Mouse (Mus musculus) ovary, adult 18-20 months (tissue): ENCODE data around the gene Dusp11.
"Not testable (repeated sequence)": the region's sequence is repeated elsewhere in the genome, so short reads cannot be mapped to it uniquely, and the experiment has no call there.

Experiments used
- DNase-seq: peaks from one replicate; pipeline ENCODE4 v3.0.0; 2022; ENCODE audit warnings: low spot score, mixed read lengths

Dusp11 gene

DNA sequence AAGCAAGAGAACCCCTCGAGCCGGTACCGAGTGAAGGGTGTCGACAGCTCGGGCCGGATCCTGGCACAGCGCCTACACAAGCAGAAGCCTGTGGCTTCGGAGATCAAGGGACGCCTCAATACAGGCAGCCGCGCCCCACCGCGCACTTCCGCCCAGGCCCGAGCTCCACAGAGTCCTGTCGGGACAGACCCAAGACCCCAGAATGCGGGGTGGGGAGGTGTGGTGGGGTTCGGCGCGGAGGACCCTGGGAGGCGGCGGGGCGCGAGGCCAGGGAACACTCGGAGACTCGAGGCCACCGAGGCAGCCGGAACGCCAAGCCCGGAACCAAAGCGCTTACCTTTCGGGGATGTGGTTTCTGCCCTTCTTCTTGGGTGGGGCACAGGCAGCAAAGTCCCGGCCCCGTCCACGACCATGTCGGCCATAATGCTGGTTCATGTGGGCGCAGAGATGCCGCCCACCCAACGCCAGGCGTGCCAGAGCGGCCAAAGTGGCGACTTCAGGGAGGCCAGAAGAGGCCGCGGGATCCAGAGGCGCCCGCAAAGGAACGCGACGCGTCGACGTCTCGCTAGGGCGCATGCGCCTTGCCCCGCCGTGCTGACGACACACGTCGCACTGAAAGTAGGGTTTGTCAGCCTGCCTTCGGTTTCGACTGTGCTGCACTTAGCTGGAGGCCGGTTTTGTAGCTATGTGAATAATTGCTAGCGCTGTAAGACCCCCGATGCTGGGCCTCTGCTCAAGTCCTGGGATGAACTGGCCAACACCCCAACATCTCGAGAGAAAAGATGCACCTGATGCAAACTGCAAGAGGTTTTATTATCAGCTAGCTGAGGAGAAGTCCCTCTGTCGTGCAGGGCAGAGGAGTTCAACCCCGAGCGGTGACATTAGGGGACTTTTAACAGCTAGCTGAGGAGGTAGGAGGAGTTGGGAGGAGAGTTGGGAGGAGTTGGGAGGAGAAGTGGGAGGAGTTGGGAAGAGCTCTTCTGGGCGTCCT, at the start of gene Dusp11:
TSS of gene Dusp11 (minus strand) at position 567 of the 991 bp plus-strand sequence.
- DNase-seq, result peak; percentile 86

DNA sequence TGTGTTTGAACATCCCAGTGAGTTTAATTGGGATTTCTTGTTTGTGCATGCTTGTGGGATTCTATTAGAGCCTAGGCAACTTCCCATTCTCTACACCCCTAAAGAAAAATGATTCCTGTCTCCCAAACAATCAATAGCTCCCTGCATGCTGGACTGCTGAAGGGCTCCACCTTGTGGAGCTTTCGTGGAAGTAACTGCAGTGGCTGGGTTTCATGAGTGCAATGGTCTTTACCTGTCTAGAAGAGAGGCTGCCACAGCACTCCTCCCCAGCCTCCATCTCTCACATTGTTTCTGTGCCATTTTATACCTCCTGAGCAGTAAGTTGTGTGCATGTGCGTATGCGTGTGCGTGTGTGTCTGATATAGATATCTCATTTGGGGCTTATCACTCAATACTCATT, 48.5 kb upstream of the Dusp11 start:
- DNase-seq, result no peak

DNA sequence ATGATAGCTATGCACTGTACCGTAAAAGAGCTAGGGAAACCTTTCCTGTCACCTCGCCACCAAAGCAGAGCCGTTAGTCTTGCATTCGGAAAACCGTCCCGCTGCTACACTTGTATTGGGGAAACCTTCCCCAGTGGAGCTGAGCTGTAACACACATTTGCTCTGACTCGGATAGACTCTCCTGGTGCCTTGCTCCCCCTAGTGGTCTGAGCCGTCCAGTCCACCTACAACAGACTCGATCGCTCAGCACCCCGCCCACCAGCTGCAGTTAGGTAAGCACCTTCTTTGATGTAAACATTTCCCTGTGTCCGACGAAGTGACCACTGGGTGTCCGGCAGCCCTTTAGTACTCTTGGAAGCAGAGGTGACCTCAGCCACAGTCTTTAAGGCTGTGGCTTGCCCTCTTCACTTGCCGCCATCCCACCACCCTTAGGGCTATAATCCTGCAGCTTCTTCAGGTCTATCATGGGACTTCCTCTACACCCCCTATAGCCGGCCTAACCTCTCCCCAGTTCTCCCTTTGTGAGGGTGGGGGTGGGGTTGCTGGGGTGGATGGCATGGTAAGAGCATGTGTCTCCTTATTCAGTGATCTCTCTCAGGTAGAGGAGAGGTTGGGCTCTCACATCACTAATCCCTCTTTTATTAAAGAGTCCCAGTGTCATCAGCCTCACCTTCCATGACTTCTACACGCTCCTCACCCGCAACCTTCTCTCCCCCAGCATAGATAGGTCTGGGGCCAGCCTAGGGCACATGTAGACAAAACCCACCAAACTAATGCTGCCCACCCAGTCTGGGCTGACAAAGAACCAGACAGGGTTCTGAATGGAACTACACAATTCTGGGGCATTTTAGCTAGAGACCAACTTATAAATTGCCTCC, 43.0 kb upstream of the Dusp11 start:
- DNase-seq, result peak; percentile 32

DNA sequence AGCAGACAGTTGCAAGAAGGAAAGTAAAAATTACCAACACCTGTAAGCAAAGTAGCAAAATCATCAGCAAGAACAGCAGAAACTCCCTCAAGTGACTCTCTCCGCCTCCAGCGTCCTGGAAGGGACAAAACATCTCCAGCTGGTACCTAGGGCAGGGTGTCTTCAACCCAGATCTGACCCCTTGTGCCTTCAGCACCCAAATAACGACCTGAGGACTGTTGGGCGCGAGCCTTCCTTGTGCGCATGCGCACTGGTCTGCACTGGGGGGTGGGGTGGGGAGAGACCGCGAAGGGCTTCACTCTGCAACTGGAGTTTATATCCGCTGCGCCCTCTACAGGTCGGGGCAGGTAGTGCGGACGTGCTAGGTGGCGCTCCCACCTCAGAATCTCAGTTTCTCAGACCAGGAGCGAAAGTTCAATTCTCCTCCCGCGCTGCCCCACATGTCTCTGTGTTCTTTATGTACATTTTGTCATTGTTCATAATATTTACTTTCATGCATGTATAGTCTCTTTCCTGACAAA, 42.0 kb upstream of the Dusp11 start:
- no peak for DNase-seq

DNA sequence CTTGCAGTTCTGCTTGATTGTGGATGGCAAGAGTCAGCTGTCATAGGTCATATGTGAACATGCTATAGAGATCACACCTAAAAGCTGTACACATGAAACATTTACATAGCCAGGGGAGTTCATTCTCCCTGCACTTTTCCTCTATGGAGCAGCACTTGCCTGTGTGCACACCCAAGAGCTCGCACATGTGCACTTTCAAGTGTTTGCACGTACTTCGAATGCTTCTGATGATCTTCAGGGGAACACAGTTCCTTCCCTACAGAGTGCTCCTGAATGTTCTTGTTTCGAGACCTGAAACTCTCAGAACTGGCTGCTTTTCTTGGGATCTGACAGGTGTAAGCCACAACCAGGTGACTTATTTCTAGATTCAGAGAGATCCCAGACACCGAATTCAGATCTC, 29.3 kb upstream of the Dusp11 start:
- not testable (repeated sequence) for DNase-seq

DNA sequence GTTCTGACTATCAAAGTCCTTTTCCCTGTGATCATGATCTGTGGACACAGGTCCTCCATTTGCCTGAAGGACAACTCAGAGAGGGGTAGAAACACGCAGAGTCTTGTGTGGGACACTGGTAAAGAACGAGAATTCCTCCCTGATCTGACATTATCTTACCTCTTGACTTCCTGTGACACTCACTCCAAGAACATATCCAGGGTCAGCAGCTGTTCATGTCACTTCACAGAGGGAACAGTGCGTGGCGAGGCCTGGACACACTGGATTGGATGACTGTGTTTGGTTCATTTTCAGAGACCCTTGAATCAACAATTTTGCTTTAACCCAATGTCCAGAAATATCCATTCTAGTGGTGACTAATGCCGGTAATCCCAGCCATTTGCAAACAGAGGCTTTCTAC, 28.1 kb upstream of the Dusp11 start:
- not testable (repeated sequence) for DNase-seq

- no peak for DNase-seq
Measured at GRCm38 (mm10) chr6:85984351-85984750, 22.9 kb upstream of the Dusp11 start.

- not testable (repeated sequence) for DNase-seq
Measured at GRCm38 (mm10) chr6:85978736-85979135, 17.3 kb upstream of the Dusp11 start.

DNA sequence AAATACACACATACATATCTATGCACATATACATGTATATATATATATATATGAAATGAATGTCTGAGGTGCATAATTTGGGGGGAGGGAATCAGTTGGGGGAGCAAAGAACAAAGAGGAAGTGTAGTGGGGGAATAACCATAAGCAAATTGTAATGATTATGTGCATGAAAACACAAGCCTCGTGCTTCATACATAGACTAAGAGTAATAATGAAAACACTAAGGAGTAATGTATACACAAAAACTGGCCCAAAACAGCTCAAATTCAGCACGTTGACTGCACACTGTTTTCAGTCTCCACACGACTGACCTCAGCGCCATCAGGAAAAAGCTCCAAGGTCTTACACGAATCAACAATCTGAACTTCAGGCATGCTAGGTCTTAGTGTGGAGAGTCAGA, 14.8 kb upstream of the Dusp11 start:
- no peak for DNase-seq

- no peak for DNase-seq
Measured at GRCm38 (mm10) chr6:85975761-85976160, 14.3 kb upstream of the Dusp11 start.

GRCm38 (mm10) chr6:85974941-85975617, 13.6 kb upstream of the Dusp11 start:
- no peak for DNase-seq

DNA sequence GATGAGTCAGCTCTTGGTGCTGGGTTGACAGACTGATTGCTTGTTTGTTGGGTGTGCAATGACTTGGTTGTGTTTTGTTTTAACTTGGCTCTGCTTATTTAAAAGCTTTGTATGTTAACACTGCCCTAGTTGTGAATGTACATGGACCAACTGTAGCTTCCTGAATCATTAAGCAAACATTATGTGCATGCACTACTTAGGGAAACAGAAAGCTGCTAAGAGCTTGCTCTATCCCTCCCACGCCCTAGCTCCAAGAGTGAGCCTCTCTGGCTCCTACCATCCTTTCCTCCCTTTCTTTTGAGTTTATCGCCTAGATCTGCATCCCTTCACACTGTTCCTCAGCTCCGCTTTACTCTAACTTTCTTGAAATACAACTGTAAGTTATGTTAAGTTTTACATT, 11.9 kb upstream of the Dusp11 start:
- no peak for DNase-seq

DNA sequence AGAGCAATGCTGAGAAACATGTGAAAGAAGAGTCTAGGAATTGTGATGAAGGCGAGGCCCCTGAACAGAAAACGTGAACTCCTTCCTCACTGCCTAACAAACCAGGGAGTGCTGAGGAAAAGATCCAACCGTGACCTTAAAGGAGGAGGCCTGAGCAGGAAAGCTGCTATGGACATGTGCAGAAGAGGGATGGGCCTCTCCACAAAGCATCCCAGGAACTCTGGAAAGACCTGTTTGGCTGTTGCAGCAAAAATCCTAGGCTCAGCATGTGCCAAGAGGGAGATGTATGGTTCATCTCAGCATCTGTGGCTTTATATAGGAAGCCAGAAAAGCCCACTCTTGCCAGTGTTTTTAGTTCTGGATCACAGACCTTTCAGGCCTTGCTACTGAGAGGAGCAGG, 11.2 kb upstream of the Dusp11 start:
- no peak for DNase-seq

DNA sequence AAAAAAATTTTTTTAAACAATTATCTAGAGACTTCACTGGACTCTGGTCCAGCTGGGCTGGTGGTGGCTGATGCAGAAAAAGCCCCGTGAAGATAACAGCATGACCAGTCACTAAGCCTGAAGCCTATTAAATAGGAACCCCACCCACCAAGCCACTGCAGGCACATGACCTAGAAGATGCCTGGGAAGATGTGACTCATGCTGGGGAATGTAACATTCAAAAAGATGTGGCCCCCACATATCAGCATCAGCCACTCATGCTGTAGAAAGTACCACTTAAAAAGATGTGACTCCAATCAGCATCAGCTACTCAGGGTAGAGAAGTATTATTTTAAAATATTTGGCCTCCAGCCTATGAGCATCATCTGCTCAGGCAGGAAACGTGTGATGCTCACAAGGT, 8.4 kb upstream of the Dusp11 start:
- DNase-seq, result no peak

GRCm38 (mm10) chr6:85966686-85967085, 5.2 kb upstream of the Dusp11 start:
- no peak for DNase-seq

GRCm38 (mm10) chr6:85966081-85966480, 4.6 kb upstream of the Dusp11 start:
- DNase-seq, result not testable (repeated sequence)

GRCm38 (mm10) chr6:85957581-85957980, 3.9 kb downstream of the Dusp11 start:
- no peak for DNase-seq

DNA sequence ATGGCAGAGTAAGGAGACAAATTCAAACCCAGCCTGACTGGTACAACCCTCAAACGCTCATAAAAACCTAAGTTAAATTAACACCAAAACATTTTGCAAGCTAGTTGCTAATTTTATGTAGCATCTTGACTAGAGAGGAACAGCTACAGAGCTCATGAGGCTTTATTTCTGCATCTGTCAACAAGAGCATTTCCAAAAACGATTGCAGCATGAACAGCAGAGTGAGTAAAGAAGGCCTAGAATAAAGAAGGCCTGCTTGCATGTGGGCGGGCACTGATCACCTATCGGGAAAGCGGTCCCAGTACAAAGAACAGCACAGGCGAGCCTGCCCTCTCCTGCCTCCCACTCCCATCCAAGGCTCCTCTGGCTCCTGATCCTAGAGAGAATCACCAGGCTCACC, 12.9 kb downstream of the Dusp11 start:
- no peak for DNase-seq

DNA sequence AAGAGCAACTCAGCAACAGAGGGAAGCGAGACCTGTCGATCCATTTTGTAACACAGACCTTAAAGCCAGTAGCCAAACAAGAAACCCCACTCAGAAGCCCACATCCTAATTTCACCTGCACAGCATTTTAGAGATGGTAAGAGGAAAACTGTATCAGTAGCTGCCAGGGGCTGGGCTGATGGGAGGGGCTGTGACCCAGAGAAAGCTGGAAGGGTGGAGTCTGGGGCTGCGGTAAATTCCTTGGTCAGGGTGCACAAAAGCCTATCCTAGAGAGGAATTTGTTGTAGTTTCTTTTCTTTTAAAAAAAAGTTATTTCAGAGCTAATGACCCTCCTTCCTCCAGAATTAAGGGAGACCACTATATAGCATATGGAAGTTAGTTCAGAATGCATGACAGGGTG, 19.0 kb downstream of the Dusp11 start:
- DNase-seq, result no peak

- no peak for DNase-seq
Measured at GRCm38 (mm10) chr6:85938701-85939100, 22.8 kb downstream of the Dusp11 start.

DNA sequence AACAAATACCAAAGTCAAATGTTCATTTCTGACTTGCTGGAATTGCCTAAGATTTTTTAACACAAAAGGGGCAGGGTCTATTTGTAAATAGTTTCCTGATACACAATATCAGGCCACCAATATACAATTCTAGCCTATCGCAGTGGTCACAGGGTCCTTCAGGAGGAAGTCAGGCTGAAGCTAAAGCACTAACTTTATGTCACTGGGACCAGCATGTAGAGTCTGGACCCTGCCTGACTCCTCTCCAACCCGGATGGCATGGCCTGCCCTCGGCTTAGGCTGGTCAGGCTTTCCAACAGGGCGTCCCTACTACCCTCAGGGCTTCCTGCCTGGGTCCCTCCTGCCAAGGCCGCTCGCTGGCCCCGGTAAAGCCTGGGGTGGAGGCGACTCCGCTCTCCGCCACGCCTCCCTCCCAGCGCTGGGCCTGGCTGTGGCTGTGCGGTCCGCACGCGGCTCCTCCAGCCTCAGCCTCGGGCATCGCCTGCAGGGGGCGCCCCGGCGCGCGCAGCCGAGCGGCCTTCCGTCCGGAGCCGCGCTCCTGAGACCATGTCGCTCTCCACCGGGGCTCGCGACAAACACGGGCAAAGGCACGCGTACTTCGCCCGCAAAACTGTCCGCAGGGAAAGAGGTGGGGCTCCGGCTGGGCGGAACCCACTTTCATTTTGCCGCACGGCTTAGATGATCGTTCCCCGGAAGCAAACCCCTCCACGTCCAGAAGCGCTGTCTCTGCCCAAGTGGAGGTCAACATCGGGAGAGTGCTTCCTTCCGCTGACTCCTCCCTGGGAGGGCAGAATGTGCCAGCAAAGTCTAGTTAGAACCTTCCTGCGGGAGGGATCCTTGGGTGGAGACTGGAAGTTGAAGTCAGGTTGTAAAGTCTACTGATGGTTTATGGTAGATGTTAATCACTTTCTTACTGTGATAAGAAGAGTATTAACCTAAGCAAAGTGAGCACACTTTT, 24.7 kb downstream of the Dusp11 start:
- peak; percentile 88 for DNase-seq
